Mouse (Mus musculus) cerebellum, adult 18-20 months (tissue): ENCODE measurements around the gene Pigu.

ENCODE experiments used
- DNase-seq, 2 experiments: peaks; one replicate each; pipeline ENCODE4 v3.0.0; 2021

Pigu gene

DNA sequence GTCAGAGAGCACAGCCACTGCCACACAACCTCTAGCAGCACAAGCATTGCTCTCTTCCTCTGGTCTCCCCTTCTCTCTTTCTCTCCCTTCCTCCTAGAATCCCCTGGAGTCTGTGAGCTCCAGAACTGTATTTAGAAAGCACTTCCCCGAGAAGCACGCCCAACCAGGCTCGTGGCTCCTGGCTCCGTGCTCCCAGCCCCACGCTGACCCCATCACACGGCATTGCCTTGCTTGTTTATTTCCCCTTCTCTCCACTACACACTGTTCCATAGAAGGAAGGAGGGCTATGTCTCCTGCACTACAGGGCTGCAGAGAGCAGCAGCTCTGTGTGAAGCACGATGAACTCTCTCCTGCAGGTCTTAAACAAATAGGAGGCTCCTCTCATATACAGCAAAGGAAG, 72.6 kb downstream of the Pigu start:
- DNase-seq, result no peak

GRCm38 (mm10) chr2:155283793-155284192, 73.4 kb downstream of the Pigu start:
- DNase-seq, result peak; percentile 23 to 33

DNA sequence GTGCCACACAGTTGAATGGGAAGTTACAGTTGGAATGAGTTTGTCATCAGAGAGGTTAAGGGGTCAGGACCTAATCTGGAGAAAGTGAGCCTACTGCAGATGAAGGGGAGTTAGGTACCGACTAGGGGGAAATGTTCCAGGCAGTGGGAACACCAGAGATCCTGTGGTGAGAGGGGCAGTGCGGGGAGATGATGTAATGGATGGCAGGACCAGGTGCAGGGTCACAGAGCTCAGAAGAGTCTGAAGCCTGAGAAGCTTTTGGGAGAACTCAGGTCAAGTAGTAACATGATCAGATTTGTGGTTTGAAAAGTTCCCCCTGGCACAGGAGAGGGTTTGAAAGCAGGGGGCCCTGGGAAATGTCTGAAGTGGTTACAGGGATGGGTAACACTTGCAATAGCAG, 77.1 kb downstream of the Pigu start:
- no peak for DNase-seq

DNA sequence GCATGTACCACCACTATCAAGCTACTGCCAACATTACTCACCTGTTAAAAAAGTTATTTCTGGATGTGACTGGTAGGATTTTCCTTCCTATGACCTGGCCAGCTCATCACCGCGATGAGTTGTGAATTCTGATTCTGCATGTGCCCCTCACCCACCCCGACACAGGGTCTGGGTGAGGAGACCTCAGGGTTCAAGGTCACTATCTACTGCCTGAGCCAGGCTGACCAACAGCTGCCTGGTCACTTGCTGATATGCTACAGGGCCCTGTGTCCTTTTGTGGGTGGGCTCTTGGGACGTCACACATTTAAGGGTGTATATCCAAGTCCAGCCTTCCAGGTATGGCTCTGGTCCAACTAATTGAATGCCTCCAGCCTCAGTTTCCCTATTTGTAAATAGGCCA, 78.1 kb downstream of the Pigu start:
- DNase-seq, result no peak

DNA sequence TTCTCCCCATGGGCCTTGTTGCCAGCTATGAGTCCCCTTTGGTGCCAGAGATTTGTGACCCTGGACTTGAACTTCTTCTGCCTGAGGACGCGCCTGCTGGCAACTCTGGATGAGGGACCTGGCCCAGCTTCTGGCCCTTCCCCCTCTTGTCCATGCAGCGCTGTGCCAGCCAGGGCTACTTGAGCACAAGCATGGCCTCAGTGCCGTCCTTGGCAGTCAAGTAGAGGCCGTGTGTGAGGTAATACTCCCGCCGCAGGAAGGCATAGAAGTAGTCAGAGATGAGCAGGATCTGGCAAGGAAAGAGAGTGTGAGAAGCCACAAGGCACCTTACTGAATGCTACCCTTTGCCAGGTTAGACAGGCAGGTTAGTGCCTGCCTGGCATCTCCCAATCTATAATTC, 78.9 kb downstream of the Pigu start:
- peak; percentile 48 to 58 for DNase-seq

DNA sequence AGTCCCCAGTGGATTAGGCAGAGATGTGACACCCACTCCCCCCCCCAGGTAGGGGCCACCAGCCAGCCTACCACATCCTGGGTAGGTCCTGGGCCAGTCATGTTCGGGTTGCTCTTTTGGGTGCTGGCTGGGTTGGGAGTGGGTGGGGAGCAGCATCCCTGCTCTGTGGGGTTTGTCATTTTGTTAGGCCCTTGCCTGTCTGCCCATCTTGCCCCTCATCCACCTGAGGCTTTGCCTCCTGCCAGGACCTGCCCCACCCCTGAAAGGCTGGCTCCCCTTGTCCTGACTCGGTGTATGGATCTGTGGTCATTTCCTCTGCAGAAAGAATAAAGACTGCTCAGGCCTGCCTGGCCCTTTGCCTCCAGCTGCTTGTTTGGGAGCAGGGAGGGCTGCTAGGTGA, 79.5 kb downstream of the Pigu start:
- peak; percentile 12 to 24 for DNase-seq

DNA sequence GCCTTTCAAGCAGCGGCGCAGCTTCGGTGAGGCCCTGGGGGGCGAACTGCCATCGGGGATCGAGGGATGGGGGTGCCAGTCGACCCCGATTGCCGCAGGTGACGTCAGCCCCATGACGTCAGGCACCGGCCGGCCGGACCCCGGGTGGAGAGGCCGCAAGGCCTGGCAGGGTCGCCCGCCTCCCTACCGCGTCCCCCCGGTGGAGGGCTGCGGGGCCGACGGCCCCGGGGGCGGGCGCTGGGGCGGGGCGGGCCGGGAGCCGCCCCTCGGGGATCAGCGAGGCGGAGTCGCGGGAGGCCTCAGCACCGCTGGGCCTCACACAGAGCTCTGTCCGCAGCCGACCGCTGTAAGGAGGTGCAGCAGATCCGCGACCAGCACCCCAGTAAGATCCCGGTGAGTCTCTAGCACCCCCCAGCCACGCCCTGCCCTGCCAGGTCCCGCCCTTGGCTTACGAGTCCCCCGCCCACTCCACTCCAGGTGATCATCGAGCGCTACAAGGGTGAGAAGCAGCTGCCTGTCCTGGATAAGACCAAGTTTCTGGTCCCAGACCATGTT, 80.5 kb downstream of the Pigu start:
- peak; percentile 70 to 71 for DNase-seq

- peak; percentile 98 to 99 for DNase-seq
These were observed 81.0 kb downstream of the Pigu start, which contains the start of gene Map1lc3a for GRCm38 (mm10) chr2:155276195-155276594. Gene Map1lc3a, plus strand, starts transcription at chr2:155276297.

- DNase-seq, result no peak
These were observed 83.6 kb downstream of the Pigu start for GRCm38 (mm10) chr2:155273603-155274002.

DNA sequence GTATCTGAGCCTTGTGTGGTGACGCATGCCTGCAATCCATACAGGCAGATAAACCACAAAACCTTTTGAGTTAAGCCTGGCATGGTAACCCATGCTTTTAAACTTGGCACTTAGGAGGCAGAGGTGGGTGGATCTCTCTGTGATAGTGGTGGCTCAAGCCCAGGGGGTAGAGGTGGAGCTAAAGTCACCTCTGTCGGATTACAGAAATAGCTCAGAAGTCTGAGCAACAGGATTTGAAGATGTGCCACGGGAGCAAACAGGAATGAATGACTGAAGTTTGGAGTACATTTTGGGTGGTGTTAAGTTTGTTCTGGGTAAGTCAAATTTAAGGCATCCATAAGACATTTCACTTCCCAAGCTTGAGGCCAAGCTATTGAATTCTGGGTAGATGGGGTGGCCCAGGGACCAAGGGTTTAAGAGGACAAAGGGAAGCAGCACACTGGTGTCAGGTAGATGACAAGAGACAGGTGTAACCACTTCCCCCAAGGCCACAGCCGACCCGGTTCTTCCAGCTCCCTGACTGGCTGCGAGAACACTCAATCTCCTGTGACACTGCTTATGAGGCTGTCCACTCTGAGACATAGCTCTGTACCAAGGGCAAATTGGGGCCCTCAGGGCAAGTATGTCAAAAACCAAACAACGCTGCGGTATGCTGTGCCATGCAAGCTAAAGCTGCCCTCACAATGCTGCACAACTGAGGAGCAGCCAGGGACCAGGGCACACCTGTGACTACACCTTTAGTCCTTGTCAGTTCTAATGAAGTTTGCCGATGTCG, 84.6 kb downstream of the Pigu start:
- DNase-seq, result peak in 1 of 2 experiments; percentile 16

- DNase-seq, result no peak
These were observed 85.3 kb downstream of the Pigu start for GRCm38 (mm10) chr2:155271957-155272356.

DNA sequence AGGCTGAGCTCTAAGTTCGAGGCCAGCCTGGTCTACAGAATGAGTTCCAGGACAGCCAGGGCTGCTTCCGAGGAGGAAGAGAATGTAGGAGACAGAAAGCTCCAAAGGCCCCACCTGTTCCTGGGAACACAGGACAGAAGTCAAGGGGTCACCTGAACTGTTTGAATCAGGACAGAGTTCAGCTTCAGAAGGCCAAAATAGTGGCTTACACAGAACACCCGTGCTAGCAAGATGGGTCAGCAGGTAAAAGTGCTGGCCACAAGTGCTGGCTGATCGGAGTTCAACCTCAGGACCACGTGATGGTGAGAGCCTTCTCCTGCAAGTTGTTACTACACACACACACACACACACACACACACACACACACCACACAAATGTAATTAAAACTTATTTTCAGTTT, 90.3 kb downstream of the Pigu start:
- DNase-seq, result no peak

GRCm38 (mm10) chr2:155265526-155265925, 91.7 kb downstream of the Pigu start:
- no peak for DNase-seq

- no peak for DNase-seq
These were observed 107.6 kb downstream of the Pigu start for GRCm38 (mm10) chr2:155249588-155249987.

DNA sequence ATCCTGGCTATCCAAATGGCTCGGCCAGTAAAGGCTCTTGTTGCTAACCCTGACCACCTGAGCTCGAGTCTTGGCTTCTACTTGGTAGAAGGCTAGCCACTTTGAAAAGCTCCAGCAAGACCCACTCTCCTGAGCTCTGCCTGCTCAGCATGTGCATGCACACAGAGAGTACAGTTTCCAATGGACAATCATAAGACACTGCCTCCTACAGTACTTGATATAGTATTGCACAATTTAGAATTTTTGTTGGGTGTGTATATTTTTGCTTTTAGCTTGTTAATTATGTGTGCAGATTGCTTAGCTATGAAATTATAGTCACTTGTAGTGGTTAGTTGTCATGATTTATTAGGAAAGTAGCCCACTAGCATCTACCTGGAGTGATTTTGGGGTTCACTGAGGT, 108.5 kb downstream of the Pigu start:
- no peak for DNase-seq

DNA sequence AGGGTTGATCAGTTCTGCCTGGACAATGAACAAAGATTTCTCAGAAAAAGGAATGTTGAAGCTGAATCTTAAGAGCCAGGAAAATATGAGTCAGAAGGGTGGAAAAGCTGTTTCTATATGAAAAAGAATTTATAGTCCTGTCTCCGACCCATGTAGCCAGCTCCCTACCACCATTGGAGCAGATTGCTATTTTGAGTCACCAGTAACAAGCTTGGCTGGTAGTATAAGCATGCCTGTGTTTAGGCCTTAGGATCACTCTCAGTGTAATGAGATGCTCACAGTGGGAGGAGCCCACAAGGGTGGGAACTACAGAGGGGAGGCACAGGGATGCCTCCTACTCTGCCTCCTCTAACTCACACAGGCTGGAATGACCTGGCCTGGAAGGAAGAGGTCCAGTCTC, 109.0 kb downstream of the Pigu start:
- no peak for DNase-seq

DNA sequence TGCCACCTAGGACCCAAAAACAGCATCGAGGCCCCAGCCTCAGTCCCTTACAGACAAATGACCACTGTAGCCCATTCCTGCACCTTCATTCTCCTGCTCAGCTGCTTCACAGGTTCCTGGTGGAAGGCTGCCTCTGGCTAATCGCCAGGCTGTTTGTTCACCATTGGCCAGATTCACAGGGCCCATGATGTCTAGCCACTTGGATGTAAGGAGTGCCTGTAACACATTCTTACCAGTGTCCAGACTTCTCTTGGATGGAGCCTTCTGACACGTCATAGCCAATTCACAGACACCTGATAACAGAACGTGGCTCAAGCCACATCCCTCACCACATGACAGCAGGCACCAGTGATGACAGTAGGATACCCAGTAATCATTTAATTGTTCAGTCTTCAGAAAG, 111.0 kb downstream of the Pigu start:
- DNase-seq, result peak; percentile 37 to 43

DNA sequence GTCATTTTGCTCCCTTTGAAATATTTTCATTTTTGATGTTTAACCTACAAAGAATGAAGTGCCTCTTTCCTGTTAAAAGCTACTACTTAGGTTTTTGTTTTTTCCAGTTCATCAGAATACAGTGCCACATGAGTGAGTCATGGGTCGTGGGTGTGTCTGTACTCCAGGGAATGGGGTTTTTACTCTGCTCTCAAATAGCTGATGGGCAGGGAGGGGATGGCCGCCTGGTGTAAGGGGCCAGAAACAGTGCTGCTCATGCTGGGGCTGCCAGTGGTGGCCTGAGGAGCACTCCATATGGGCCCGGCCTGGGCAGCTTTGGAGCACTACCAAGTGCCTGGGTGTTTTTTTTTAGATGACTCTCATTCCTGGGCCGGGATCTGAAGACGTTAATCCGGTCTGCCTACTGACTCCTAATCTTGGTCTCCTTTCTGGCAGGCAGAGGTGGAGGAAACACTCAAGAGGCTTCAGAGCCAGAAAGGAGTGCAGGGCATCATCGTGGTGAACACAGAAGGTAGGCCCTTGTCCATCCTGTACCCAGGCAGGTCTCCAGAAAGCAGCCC, 114.9 kb downstream of the Pigu start:
- peak in 1 of 2 experiments; percentile 21 for DNase-seq

GRCm38 (mm10) chr2:155240915-155241314, 116.3 kb downstream of the Pigu start:
- no peak for DNase-seq

DNA sequence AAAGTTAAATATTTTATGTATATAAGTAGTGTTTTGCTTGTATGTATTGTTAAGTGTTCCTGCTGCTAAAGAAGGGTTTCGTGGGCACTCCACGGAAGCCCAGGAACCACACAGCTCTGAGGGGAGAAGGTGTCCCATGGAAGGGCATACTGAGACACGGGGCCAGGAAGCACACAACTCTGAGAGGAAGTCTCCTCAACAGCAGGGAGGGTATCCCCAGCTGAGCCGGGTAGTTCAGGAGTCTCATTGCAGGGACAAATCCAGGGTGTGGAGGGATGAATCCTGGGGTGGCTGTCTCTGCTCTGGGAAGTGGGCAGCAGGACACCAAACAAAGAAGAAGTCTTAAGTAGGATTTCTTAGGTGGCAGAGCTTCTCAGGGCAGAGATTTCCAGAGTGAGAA, 120.0 kb downstream of the Pigu start:
- no peak for DNase-seq

- peak; percentile 99 to 100 for DNase-seq
These were observed 120.8 kb downstream of the Pigu start, which contains the start of gene Dynlrb1 for GRCm38 (mm10) chr2:155236362-155236992. Gene Dynlrb1, plus strand, starts transcription at chr2:155236533.

- DNase-seq, result no peak
These were observed 121.4 kb downstream of the Pigu start for GRCm38 (mm10) chr2:155235746-155236361.
